9 mouse cellular contexts compared by ENCODE assay signal in genomic region chr8:119676389-119676788, GRCm38 (mm10). TPM values are rescaled to one million over a fixed set of nuclear protein-coding genes. Genes with fewer than 3 reads are reported as not detected.
A peak's percentile ranks its signal among the peaks of the same experiment; 100 is the strongest.
DNase-seq lines count a peak whose midpoint lies in the region; ATAC-seq and TF ChIP-seq lines count a peak whose summit lies in the region.
"Had no signal": no experiment of that assay in that cellular context is flagged by ENCODE, and none has a peak within 500 bp of the region (broad histone marks: within the 10 kb centered on the region; RNA-seq: fewer than 3 reads in every experiment).

No protein-coding gene starts in this region.

- dilution Hi-C loops in CH12.LX (cut with MboI; ENCODE audit: extremely low pct_ligation_motif_present, extremely low pct_unique_long_range_greater_than_20kb, low sequenced_read_pairs): no loop called here

- H3K4me2 ChIP-seq in CH12.LX (ENCODE audit: insufficient read depth, low read depth, poor library complexity, severe bottlenecking): 0 out of 2 replicates have a peak overlapping the region, but pooled peaks have one; percentile 19
- H3K4me2 ChIP-seq in embryonic facial prominence, embryonic 15.5 days (replicated peaks): no peak overlapping the region
- no peak overlapping the region for H3K4me2 ChIP-seq in heart, embryonic 12.5 days
- H3K4me2 ChIP-seq in liver, postnatal 0 days (ENCODE audit: low read depth, low read length): no peak overlapping the region
- H3K4me2 ChIP-seq: limb, embryonic 13.5 days had no signal

- H3K36me3 ChIP-seq in CH12.LX (replicated peaks in 1 of 2; ENCODE audit: control insufficient read depth in 1 of 2, insufficient read depth in 1 of 2, low read length in 1 of 2): no peaks in the 10 kb centered on the region
- no peaks in the 10 kb centered on the region for H3K36me3 ChIP-seq in embryonic facial prominence, embryonic 15.5 days
- H3K36me3 ChIP-seq in heart, embryonic 12.5 days: no peaks in the 10 kb centered on the region
- no peaks in the 10 kb centered on the region for H3K36me3 ChIP-seq in liver, postnatal 0 days (replicated peaks; ENCODE audit: insufficient read depth, low read length)
- H3K36me3 ChIP-seq: limb, embryonic 13.5 days had no signal

- no peak overlapping the region for H3K27ac ChIP-seq in CH12.LX (ENCODE audit: insufficient read depth, low read depth)
- H3K27ac ChIP-seq in bone marrow, adult 2 months (ENCODE audit: control insufficient read depth, insufficient read depth, low read depth, low read length, poor library complexity): no peak overlapping the region
- H3K27ac ChIP-seq in embryonic facial prominence, embryonic 15.5 days (replicated peaks): no peak overlapping the region
- H3K27ac ChIP-seq in heart, embryonic 12.5 days (ENCODE audit: poor library complexity, severe bottlenecking): no peak overlapping the region
- no peak overlapping the region for H3K27ac ChIP-seq in liver, postnatal 0 days (ENCODE audit: low read depth)
- H3K27ac ChIP-seq: limb, embryonic 13.5 days had no signal

- peak; percentile 94 for TF ChIP-seq RAD21 in CH12.LX (IDR thresholded peaks at IDR 0.05; ENCODE audit: low read depth, low read length)

- peaks cover 7% of the 10 kb centered on the region in 2 experiments; a peak in 2 of 4 replicates for H3K4me1 ChIP-seq in CH12.LX (ENCODE audit: control insufficient read depth in 1 of 2, insufficient read depth in 2 of 2)
- H3K4me1 ChIP-seq in bone marrow, adult 2 months (ENCODE audit: control insufficient read depth, insufficient read depth, low read length): no peaks in the 10 kb centered on the region
- H3K4me1 ChIP-seq in embryonic facial prominence, embryonic 15.5 days: 0 out of 2 replicates have a peak, but pooled peaks cover 5% of the 10 kb centered on the region
- H3K4me1 ChIP-seq in heart, embryonic 12.5 days (replicated peaks): peaks cover 18% of the 10 kb centered on the region
- H3K4me1 ChIP-seq in liver, postnatal 0 days (ENCODE audit: insufficient read depth): 0 out of 2 replicates have a peak, but pooled peaks cover 3% of the 10 kb centered on the region

- no peak overlapping the region for H3K4me3 ChIP-seq in CH12.LX (replicated peaks in 1 of 3; ENCODE audit: low read depth in 2 of 3, low read length in 2 of 3, poor library complexity in 1 of 3)
- H3K4me3 ChIP-seq in bone marrow, adult 2 months (replicated peaks; ENCODE audit: control insufficient read depth, low read depth, low read length): no peak overlapping the region
- H3K4me3 ChIP-seq in embryonic facial prominence, embryonic 15.5 days (replicated peaks): no peak overlapping the region
- no peak overlapping the region for H3K4me3 ChIP-seq in heart, embryonic 12.5 days
- no peak overlapping the region for H3K4me3 ChIP-seq in liver, postnatal 0 days (ENCODE audit: low read depth, low read length)
- H3K4me3 ChIP-seq: limb, embryonic 13.5 days had no signal

- H3K27me3 ChIP-seq in CH12.LX (replicated peaks): peaks cover 67% of the 10 kb centered on the region
- no peaks in the 10 kb centered on the region for H3K27me3 ChIP-seq in embryonic facial prominence, embryonic 15.5 days
- peaks cover 8% of the 10 kb centered on the region; the same call in 1 of the 2 replicates for H3K27me3 ChIP-seq in heart, embryonic 12.5 days (replicated peaks)
- H3K27me3 ChIP-seq in liver, postnatal 0 days (ENCODE audit: insufficient read depth, low read length): no peaks in the 10 kb centered on the region
- H3K27me3 ChIP-seq: limb, embryonic 13.5 days had no signal

- WGBS in bone marrow, adult 2 months: 2% methylated on average over 8 of the region's 8 CpGs
- 19% methylated on average over 8 of the region's 8 CpGs for WGBS in embryonic facial prominence, embryonic 15.5 days
- WGBS in heart, embryonic 12.5 days: 15% methylated on average over 8 of the region's 8 CpGs
- WGBS in liver, postnatal 0 days (ENCODE audit: insufficient replicate concordance): 6% methylated on average over 8 of the region's 8 CpGs

- H3K9me3 ChIP-seq in CH12.LX (replicated peaks; ENCODE audit: low read length): peaks cover 4% of the 10 kb centered on the region
- H3K9me3 ChIP-seq in embryonic facial prominence, embryonic 15.5 days (replicated peaks): no peaks in the 10 kb centered on the region
- H3K9me3 ChIP-seq in heart, embryonic 12.5 days (replicated peaks): no peaks in the 10 kb centered on the region
- H3K9me3 ChIP-seq in liver, postnatal 0 days (ENCODE audit: low read length): no peaks in the 10 kb centered on the region
- H3K9me3 ChIP-seq: limb, embryonic 13.5 days had no signal

- no peak overlapping the region for H3K9ac ChIP-seq in CH12.LX (ENCODE audit: insufficient read depth, low read depth)
- H3K9ac ChIP-seq in embryonic facial prominence, embryonic 15.5 days: no peak overlapping the region
- H3K9ac ChIP-seq in heart, embryonic 12.5 days: 0 out of 2 replicates have a peak overlapping the region, but pooled peaks have one; percentile 3
- H3K9ac ChIP-seq in liver, postnatal 0 days (replicated peaks): no peak overlapping the region
- H3K9ac ChIP-seq: limb, embryonic 13.5 days had no signal

- no peak for TF ChIP-seq EP300 in CH12.LX (IDR thresholded peaks at IDR 0.05; ENCODE audit: low read length)
- TF ChIP-seq EP300 in liver, postnatal 0 days (IDR thresholded peaks at IDR 0.05; ENCODE audit: low read depth): no peak

- TF ChIP-seq CTCF in CH12.LX (conservative IDR thresholded peaks at IDR 0.05 in 1 of 2, IDR thresholded peaks at IDR 0.05 in 1 of 2; ENCODE audit: low read depth in 2 of 2, low read length in 2 of 2): peak; percentile 93 to 95
- TF ChIP-seq CTCF in bone marrow, adult 2 months (IDR thresholded peaks at IDR 0.05; ENCODE audit: control insufficient read depth, insufficient read depth, low read length): peak; percentile 87
- peak; percentile 95 for TF ChIP-seq CTCF in liver, postnatal 0 days (IDR thresholded peaks at IDR 0.05; ENCODE audit: low read depth)

- no peak for TF ChIP-seq POLR2A in CH12.LX (IDR thresholded peaks at IDR 0.05; ENCODE audit: low read depth, low read length)
- TF ChIP-seq POLR2A in bone marrow, adult 2 months (IDR thresholded peaks at IDR 0.05; ENCODE audit: borderline replicate concordance, control insufficient read depth, low read depth, low read length): no peak

- no peaks in the 10 kb centered on the region for H3K79me2 ChIP-seq in CH12.LX (replicated peaks; ENCODE audit: control insufficient read depth, extremely low read depth, insufficient read depth, poor library complexity, severe bottlenecking)

- in situ Hi-C loops in CH12.LX (cut with MboI; ENCODE audit: low pct_ligation_motif_present, low pct_unique_long_range_greater_than_20kb, low sequenced_read_pairs): no loop called here

- peak; percentile 81 for DNase-seq in CH12.LX (ENCODE audit: extremely low read depth)
- peak; percentile 92 to 97 for DNase-seq in kidney, postnatal 25 days
- peak; percentile 85 for DNase-seq in liver, postnatal 0 days
- peak; percentile 86 for DNase-seq in ovary, postnatal 10 days (ENCODE audit: low spot score)
- peak; percentile 61 to 64 for DNase-seq in thymus, adult 18-20 months

- ATAC-seq in embryonic facial prominence, embryonic 15.5 days (ENCODE audit: insufficient number of reproducible peaks, low FRiP score, low TSS enrichment, low read depth): peak; percentile 11; the same call in 1 of the 2 replicates
- no peak for ATAC-seq in heart, embryonic 12.5 days (ENCODE audit: insufficient number of reproducible peaks, low FRiP score)
- ATAC-seq in liver, postnatal 0 days: peak; percentile 64

TF ChIP-seq in CH12.LX, 34 proteins besides CTCF, POLR2A, EP300 and RAD21:
- TF ChIP-seq SMC3 (IDR thresholded peaks at IDR 0.05; ENCODE audit: low read depth, low read length) (peak; percentile 81), TBP (conservative IDR thresholded peaks at IDR 0.05; ENCODE audit: low read depth, low read length) (no peak), ZNF384 (IDR thresholded peaks at IDR 0.05; ENCODE audit: low read depth, low read length) (0 out of 2 replicates have a peak, but pooled peaks have one; percentile 20)

RNA-seq across cellular contexts. Expression of gene Wfdc1, which starts 10.2 kb away (rescaled TPM):
- not detected in 2 replicates for total RNA-seq in CH12.LX (2012; rRNA removed)
- total RNA-seq in CH12.LX (2014; rRNA removed): not detected in 2 replicates
- not detected in 2 replicates for polyA plus RNA-seq in CH12.LX (2012; ENCODE audit: insufficient read length, low read depth)
- not detected in 2 replicates for polyA plus RNA-seq in bone marrow, adult 2 months (2011; ENCODE audit: insufficient read depth, insufficient read length, low replicate concordance, missing spikeins)
- polyA plus RNA-seq in embryonic facial prominence, embryonic 15.5 days (2015; fragmentation: Nextera tagmentation; extraction: Ambion mirVana): 2.0 and 2.6 TPM in 2 replicates
- polyA plus RNA-seq in heart, embryonic 12.5 days (2016; fragmentation: Nextera tagmentation; extraction: Ambion mirVana): 3.1 and 3.5 TPM in 2 replicates
- 6.0 and 7.2 TPM in 2 replicates for polyA plus RNA-seq in liver, postnatal 0 days (2015; fragmentation: Nextera tagmentation; extraction: Ambion mirVana)

RNA-seq across cellular contexts. Expression of gene Atp2c2, which starts 23.4 kb away (rescaled TPM):
- total RNA-seq in CH12.LX (2012; rRNA removed) (not detected in 2 replicates), CH12.LX (2014; rRNA removed) (not detected in 2 replicates)
- not detected in 2 replicates for polyA plus RNA-seq in CH12.LX (2012; ENCODE audit: insufficient read length, low read depth)
- polyA plus RNA-seq in bone marrow, adult 2 months (2011; ENCODE audit: insufficient read depth, insufficient read length, low replicate concordance, missing spikeins): not detected in 2 replicates
- polyA plus RNA-seq in embryonic facial prominence, embryonic 15.5 days (2015; fragmentation: Nextera tagmentation; extraction: Ambion mirVana): 4.6 and 6.5 TPM in 2 replicates
- 0.33 and 0.38 TPM in 2 replicates for polyA plus RNA-seq in heart, embryonic 12.5 days (2016; fragmentation: Nextera tagmentation; extraction: Ambion mirVana)
- 0.05 and 0.14 TPM in 2 replicates for polyA plus RNA-seq in liver, postnatal 0 days (2015; fragmentation: Nextera tagmentation; extraction: Ambion mirVana)

RNA-seq across cellular contexts. Expression of gene Kcng4, which starts 40.9 kb away (rescaled TPM):
- total RNA-seq in CH12.LX (2012; rRNA removed) (not detected in 2 replicates), CH12.LX (2014; rRNA removed) (not detected in 2 replicates)
- polyA plus RNA-seq in CH12.LX (2012; ENCODE audit: insufficient read length, low read depth): not detected in 2 replicates
- not detected in 2 replicates for polyA plus RNA-seq in bone marrow, adult 2 months (2011; ENCODE audit: insufficient read depth, insufficient read length, low replicate concordance, missing spikeins)
- polyA plus RNA-seq in embryonic facial prominence, embryonic 15.5 days (2015; fragmentation: Nextera tagmentation; extraction: Ambion mirVana): 0.43 and 0.55 TPM in 2 replicates
- not detected in 2 replicates for polyA plus RNA-seq in heart, embryonic 12.5 days (2016; fragmentation: Nextera tagmentation; extraction: Ambion mirVana)
- not detected in 2 replicates for polyA plus RNA-seq in liver, postnatal 0 days (2015; fragmentation: Nextera tagmentation; extraction: Ambion mirVana)
- polyA plus RNA-seq: limb, embryonic 13.5 days had no signal
